Mouse (Mus musculus): Measurements from ENCODE around the gene Ptgr1. TPM values are rescaled to one million over a fixed set of nuclear protein-coding genes. Genes with fewer than 3 reads are reported as not detected.

The Ptgr1 gene
- total RNA-seq (2015) (33.1 and 36.4 TPM in 2 replicates), total RNA-seq (2017) (25.7 and 29.0 TPM in 2 replicates)

DNA sequence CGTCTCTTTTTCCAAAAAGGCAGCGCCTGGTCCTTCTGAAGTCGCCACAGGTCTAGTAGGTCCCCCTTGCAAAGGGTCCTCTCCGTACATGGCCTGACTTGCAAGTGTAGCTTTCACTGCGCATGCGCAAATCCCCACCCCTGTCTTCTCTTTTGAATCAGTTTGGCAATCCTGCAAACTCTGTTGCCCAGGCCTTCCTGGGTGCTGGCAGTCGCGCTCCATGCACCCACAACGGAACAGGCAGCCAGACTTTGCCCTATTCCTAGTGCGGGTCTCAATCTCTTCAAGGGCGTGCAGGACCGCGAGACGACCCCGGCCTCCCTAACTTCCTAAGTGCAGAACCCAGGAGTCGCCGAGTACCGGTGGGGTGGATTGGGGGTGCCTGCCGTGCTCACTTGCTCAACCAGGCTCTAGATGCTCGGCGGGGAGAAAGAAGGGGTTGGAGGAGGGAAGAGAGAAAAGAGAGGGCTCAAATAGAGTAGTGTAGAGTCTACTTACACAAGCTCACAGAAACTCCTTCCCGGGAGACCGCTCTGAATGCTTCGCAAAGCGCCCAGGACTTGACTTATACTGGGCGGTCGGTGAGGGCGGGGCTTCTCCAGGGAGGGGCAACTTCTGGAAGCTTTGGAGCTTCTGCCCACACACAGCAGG, at the start of gene Ptgr1:
TSS of gene Ptgr1 (minus strand) at position 580 of the 651 bp plus-strand sequence.
- ATAC-seq (ENCODE audit: poor library complexity, severe bottlenecking): peak; percentile 50

DNA sequence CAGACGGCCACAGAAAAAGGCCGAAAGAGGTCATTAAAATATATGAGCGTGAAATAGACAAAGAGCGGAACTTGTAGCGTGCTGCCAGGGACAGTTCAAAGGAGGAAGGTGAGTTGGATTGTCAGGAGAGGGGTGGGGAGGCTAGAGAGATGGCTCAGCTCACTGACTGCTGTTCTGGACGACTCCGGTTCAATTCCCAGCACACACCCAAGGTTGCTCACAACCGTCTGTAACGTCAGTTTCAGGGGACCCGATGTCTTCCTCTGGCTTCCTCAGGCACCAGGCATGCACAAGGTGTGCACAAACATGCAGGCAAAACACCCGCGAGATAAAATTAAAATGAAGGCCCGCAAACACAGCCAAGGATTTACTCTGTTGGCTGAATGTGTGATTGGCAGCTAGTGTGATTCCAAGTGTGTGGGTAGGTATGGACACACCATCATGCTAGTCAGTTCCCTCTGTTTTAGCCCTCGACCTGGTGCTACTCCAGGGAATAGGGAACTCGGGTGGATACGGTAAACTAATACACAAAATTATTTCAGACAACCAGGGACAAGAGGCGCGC, 48.9 kb upstream of the Ptgr1 start:
- ATAC-seq (ENCODE audit: poor library complexity, severe bottlenecking): peak; percentile 12; the same call in 1 of the 2 replicates

DNA sequence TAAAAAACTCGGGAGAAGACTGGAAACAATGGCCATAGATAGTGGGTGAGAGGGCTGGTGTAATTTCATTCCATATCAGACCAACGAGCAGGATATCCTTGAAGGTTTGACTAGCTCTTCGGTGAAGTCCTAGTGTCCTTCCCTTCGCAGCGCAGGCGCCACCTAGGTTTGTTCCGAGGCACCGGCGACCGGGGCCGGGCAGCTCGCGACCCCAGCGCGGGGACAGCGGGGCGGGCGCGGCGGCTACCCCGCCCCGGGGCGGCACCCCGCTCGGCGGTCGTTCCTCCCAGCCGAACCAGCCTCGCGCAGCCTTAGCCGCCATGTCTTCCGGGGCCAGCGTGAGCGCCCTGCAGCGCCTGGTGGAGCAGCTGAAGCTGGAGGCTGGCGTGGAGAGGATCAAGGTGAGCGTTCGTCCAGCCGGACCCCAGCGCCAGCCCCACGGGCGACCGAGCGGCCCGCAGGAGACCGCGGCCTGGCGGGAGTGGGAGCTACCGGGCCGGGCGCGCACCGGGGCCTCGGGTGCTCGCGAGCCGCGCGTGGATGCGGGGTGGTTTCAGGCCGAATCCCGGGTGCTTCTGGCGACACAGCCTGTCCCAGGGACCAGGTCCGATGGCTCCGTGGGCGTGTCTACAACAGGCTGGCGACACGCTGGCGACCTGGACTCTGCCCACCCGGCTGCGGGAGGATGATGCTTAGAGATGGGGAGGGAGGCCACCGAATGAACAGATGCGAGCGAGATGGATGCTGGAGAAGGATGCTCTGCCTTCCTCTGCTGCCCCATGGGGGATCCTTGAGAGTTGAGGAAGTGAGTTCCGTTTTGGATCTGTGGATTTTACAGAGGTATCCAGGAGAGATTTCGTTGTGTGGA, 48.2 kb upstream of the Ptgr1 start, which contains the start of gene Gng10:
TSS of gene Gng10 (plus strand) at position 171 of the 868 bp plus-strand sequence.
- ATAC-seq (ENCODE audit: poor library complexity, severe bottlenecking): peak; percentile 69

GRCm38 (mm10) chr4:59034325-59034917, 47.5 kb upstream of the Ptgr1 start:
- no peak for ATAC-seq (ENCODE audit: poor library complexity, severe bottlenecking)

DNA sequence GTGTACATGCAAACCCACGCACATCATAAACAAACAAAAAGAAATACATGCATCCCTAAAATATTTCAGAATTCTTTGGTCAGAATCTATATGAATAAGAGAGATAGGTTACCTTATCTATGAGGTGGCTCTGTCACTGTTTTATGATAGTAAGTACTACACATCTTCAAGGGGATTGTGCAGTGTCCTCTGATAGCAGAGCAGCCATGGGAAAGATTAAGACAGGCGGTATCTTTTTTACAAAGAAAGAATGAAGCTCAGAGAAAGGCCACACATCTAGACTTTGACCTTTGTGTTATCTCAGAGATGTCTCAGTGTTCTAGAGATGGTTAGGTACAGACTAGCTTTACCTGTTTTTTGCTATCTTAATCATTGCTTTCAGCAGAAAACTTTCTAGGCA, 30.0 kb upstream of the Ptgr1 start:
- no peak for ATAC-seq (ENCODE audit: poor library complexity, severe bottlenecking)

DNA sequence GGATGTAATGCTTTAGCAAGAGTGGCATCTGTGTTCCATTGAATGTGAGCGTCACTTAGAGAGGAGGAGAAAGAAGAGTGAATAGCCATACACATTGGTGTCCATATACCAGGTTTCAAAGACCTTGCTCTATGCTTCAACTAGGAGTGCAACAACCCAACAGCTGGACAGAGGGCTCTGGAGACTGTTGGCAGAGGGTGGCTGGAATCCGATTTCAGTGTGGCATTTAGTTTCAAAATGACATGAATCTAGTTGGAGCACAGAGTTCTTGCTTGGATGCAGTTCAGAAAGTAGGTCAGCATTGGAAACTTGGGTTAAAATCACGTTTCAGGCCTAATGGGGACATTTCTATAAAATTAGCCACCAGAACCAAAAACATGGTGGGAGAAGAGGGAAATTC, 28.3 kb upstream of the Ptgr1 start:
- no peak for ATAC-seq (ENCODE audit: poor library complexity, severe bottlenecking)

GRCm38 (mm10) chr4:59011446-59011845, 24.5 kb upstream of the Ptgr1 start:
- ATAC-seq (ENCODE audit: poor library complexity, severe bottlenecking): no peak

DNA sequence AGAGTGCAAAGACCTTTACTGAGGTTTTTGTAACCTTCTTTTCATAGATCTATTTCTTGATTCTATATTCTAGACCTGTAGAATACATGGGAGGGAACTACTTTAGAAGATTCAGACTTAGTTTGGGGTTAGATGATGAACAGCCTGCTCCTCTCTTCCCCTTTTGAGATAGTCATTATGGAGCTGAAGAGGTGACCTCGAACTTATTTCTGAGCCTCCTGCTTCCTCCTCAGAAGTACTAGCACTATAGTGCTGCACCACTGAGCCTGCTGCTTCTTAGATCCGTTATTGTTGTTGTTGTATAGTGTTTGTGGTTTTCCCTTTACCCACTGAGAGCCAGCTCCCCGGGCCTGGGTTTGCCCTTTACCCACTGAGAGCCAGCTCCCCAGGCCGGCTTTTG, 22.8 kb upstream of the Ptgr1 start:
- peak; percentile 51 for ATAC-seq (ENCODE audit: poor library complexity, severe bottlenecking)

DNA sequence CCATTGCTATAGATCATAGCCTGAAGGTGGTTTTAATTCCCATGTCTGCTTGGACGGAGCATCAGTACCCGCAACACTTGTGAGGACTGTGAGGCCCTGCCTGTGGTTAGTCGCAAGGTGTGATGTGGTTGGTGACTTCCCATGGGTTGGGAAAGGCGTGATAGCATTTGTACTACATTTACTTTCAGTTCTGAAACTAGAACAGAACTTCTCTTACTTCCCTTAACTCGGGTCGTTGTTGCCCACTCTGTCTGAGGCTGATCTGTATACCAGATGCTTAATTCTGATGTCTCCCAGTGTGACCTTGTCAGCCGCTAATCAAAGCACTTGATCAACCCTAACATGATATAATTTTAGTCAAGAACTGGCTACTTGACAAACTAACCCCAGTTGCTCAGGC, 22.3 kb upstream of the Ptgr1 start:
- peak; percentile 82 for ATAC-seq (ENCODE audit: poor library complexity, severe bottlenecking)

DNA sequence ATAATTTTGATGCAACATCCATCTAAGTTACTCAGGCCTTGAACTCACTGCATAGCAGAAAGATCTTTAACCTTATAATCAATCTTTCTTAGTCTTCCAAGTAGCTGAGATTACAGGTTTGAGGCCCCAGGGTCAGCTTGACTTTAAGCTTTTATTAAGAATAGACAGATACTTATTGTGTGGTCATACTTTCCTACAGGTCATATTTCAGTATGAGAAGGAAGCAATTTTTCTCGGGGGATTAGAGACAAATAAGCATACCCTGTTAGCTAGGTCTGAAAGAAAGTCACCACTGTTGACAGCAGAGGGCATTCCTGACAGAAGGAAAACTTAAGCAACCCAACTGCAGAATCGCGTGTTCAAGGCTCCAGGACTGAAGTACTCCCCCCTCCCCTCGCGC, 21.1 kb upstream of the Ptgr1 start:
- no peak for ATAC-seq (ENCODE audit: poor library complexity, severe bottlenecking)

GRCm38 (mm10) chr4:59007016-59007415, 20.1 kb upstream of the Ptgr1 start:
- no peak for ATAC-seq (ENCODE audit: poor library complexity, severe bottlenecking)

DNA sequence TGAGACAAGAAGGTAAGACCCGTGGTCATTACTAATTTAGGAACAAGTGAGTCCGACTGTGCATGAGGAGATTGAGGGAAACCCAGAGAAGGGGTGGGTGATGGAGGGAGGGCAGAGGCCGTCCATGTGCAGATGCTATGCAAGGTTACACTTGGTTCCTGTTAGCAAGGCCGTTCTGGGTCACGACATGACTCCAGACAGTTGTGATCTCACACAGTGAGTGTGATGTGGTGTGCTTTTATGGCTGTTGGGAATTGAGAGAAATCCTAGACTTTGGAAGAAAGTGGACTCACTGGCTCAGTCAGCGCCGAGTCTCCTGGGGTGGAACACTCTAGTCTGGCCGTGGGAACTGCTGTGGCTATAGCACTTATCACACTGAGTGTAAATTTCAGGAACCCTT, 19.3 kb upstream of the Ptgr1 start:
- no peak for ATAC-seq (ENCODE audit: poor library complexity, severe bottlenecking)

DNA sequence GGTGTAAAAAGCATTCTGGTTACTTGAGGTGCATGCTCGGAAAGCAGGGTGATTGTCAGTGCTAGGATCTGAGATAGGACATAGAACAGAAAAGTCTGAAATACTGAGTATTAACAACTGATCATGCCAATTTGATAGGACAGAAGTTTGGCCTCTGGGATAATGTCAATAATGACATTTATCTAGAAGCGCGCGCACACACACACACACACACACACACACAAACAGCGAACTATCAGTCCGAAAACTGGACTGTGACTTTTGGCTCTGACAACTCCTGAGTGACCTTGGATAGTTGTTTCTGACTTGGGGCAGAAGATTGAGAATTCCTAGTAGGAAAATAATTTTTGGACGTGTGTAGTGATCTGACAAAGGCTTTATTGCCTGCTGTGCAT, 16.9 kb upstream of the Ptgr1 start:
- no peak for ATAC-seq (ENCODE audit: poor library complexity, severe bottlenecking)

DNA sequence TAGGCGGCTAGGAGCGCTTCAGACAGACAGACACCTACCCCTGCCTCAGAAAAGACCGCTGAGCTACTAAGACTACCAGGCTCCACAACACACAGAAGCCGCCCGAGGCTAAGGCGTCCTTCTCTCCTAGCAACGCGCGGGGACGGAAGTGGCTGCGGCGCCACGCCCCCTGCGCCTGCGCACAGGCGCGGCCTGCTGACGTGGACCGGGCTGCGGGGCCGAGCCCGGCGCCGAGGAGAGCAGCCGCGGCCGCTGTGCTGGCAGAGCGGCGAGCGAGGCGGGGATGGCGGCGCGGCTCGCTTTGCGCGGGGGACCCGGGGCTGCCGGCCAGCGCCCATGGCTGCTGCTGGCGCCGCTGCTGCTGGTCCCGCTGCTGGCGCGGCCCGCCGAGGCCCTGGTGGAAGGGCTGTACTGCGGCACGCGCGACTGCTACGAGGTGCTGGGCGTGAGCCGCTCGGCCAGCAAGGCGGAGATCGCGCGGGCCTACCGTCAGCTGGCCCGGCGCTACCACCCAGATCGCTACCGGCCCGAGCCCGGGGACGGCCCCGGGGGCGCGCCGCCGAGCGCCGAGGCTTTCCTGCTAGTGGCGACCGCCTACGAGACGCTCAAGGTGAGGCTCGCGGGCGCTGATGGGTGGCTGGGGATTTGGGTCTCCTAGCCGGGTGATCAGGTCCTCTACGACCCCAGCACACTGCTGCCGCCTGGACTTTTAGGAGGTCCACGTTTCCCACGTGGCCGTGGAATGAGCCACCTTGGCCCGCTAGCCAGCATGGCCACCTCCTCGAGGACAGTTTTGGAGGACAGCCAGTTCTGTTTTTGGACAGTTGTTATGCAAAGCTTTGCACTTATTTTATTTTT, 16.3 kb upstream of the Ptgr1 start, which contains the start of gene Gm20503:
TSS of gene Gm20503 (plus strand) at position 263 of the 858 bp plus-strand sequence.
- ATAC-seq (ENCODE audit: poor library complexity, severe bottlenecking): peak; percentile 93

GRCm38 (mm10) chr4:59000614-59001013, 13.7 kb upstream of the Ptgr1 start:
- 0 out of 2 replicates have a peak, but pooled peaks have one; percentile 23 for ATAC-seq (ENCODE audit: poor library complexity, severe bottlenecking)

GRCm38 (mm10) chr4:58999686-59000085, 12.8 kb upstream of the Ptgr1 start:
- ATAC-seq (ENCODE audit: poor library complexity, severe bottlenecking): peak; percentile 64

DNA sequence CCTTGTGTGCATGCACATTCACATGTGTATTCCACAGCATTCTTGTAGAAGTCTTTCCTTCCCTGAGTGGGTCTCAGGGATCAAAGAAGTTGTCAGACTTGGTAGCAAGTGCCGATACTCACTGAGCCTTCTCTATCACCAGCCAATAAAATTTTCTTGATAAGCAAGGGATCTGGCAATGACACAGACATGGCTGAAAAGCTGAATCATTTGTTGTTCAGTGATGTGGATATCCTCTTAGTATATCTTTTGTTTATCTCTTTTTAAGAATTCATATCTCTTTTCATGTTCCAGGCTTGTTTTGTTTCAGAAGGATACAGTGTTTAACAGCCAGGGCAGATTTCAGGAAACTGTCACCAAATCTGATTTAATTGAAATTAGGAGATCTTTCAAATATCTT, 11.8 kb upstream of the Ptgr1 start:
- ATAC-seq (ENCODE audit: poor library complexity, severe bottlenecking): no peak

GRCm38 (mm10) chr4:58997081-58997480, 10.2 kb upstream of the Ptgr1 start:
- ATAC-seq (ENCODE audit: poor library complexity, severe bottlenecking): no peak

- ATAC-seq (ENCODE audit: poor library complexity, severe bottlenecking): no peak
Measured at GRCm38 (mm10) chr4:58995251-58995693, 8.4 kb upstream of the Ptgr1 start.

GRCm38 (mm10) chr4:58994762-58995161, 7.8 kb upstream of the Ptgr1 start, which contains the start of gene Dnajc25:
TSS of gene Dnajc25 (plus strand) at chr4:58995062.
- no peak for ATAC-seq (ENCODE audit: poor library complexity, severe bottlenecking)

Measured in megakaryocyte, adult 5-6 weeks (primary cell).